Mouse (Mus musculus): ENCODE data around the gene Rgs7.

DNA sequence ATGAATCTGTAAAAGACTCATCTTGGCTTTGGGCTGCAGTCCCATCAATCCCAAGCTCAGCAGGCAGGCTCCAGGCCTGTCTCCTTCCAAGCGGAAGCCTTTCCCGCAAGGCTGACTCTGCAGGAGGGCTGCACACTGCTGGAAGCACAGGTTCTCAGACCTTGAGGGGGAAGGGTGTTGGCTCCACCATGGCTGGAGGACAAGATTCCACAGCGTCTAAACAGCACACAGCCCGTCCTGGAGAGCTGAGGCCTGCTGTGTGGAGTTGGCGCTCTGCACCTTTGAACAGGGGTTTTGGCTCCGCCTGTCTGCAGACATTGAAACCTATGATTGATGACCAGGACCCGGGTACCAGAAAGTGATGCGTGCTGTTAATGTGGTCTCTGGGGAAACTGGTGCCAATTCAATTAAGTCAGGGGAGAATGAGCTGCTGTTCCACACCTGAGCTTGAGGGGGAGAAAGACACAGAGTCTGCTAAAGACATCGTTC, 463.5 kb downstream of the Rgs7 start:
- TF ChIP-seq CTCF (conservative IDR thresholded peaks at IDR 0.05; ENCODE audit: insufficient read depth, insufficient read length, low read depth, low read length) (no peak), POLR2A (IDR thresholded peaks at IDR 0.05; ENCODE audit: low read depth, low read length) (no peak)
